Mouse (Mus musculus) large intestine, adult 2 months (tissue): ENCODE measurements at regions not wholly inside any gene's neighbourhood (a gene's known extent, or its start where the extent isn't known, plus 50 kb on each side); places are given as distances from the start of the nearest gene placed in this dataset.

Experiments
- DNase-seq: peaks from one replicate; pipeline ENCODE4 v3.0.0-alpha.2; 2012; ENCODE audit warnings: low read depth, low spot score
- WGBS: fragments of 180-500 bp; shearing (Covaris S2); methylation state at CpG from one replicate; pipeline ENCODE4 v1.1.7; 2018; 5-methylcytosine and 5-hydroxymethylcytosine counted together

DNA sequence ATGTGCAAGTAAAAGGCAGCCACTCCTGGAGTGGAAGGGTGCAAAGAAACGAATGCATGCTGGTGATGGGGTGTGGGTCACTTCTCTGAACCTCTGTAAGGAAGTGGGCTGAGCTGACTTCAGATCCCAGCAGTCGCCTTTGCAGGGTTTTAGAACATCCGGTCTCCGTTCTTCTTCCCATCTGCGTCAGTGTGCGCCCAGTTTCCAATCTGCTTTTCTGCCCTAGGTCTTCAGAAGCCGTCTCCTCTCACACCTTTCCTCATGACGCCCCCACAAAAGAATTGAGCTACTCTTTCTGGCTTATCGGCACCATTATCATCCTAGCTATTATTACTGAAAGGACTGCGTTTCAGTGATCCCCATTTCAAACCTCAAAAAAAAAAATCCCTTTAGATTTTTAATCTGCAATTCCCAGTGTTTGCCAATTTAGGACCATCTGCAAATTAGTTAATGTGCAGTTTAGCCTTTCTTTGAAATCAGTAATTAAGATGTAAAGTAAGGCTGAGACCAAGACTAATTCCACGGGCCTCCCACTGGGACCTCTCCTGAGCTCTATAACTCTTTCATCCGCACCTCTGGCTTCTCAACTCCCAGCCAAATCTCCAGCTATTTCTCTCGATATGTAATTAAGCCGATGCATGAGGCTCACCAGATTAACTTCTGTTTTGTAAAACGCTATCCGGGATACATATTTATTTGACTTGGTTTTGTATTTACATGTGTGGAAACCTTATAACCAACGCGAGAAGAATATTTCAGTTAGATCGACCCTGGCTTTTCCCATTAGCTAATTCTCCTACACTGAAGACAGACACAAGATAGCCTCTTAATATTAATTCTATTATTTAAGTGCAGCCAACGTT is 185.7 kb upstream of the Ednrb start:
- 77% methylated on average over 20 of the region's 20 CpGs for WGBS
- no peak for DNase-seq

DNA sequence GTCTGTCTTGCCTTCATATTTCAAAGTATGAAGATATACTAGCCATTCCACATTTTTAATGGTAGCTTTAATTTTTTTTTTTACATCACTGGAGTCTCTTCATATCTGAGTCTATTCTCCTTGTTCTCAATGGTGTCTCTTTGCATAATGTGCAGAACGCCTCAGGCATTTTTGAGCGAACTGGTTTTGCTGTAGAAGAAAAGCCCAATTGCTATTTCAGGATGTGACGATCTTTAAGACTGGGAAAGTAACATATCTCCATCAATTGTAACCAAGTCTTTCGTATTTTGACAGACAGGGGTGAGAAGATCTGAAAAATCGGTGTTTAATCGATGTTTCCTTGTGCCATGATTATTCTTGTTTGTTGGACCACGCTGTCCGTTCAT is 183.7 kb upstream of the Ednrb start:
- WGBS: 94% methylated on average over 8 of the region's 8 CpGs

DNA sequence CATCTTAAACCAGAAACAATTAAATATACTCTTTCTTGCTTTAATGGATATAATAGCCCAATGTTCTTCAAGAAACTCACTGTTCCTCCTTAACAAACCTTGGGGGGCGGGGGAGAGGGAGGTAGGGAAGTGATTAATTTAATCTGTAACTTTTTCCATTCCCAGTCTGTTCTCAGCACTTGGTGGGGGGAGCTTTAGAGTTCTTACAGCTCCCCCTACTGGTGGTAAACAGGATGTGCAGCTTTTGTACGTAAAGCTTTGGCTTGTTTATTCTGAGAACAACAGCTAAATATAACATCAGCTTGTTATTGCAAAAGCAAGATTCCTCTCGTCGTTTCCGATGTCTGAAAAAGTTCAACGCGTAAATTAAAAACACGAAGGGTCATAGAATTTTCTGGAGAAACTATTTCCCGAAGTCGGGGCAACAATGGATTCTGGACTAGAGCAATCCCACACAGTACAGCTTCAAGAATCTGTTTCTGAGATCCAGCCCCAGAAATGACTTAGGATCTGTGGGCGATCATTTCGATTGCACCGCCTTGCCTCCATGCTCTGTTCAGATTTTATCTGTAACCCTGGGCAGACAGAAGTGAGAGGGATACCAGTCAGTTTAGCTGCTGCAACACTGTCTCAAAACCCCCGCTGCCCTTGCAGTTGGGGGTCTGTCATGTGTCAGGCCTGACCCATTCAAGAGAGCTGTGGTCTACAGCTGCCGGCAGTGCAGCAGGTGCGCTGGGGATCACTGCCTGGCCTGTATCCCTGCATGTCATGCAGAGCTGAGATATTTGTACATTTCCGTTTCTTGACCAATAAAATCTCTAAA is 183.1 kb upstream of the Ednrb start:
- WGBS: 29% methylated on average over 17 of the region's 17 CpGs
- DNase-seq: no peak

More for the DNA sequence above, 183.7 kb upstream of the Ednrb start:
- DNase-seq: no peak

DNA sequence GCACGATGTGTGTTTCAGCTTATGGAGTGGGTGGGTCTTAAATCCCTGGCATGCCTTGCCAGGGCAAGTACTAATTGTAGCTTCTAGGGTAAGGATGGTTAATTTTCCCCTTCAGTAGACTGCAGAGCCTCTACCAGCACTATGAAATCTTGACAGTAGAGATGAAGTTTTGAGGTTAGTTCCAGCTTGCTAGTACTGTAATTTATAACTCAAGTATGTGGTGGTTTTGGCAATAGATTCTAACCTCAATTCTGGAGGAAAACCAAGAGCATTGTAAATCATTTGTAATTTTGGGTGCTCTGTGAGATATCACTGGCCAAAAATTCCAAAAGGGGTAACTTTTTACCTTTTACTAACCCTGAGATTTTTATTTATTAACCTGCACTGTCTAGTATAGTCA is 164.3 kb upstream of the Ednrb start:
- 84% methylated on average over 1 of the region's 1 CpGs for WGBS
- DNase-seq: no peak

DNA sequence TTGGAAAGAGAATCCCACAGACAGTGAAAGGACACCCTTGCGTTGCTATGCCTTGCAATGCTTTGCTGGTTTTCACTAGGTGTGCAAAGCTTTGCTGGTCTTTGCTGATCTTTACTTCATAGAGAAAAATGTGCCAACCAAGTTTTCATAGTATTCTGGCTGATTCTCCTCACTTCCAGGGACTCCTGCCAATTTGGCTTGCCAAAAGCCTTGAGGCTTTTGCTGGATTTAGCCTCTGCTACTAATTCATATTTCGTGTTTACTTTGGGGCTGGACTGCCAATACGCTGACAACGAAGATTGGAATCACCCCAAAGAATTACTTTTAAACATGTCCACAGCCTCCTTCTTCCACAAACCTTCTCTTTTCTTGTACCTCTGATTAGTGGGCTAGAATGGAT is 162.2 kb upstream of the Ednrb start:
- no peak for DNase-seq
- WGBS: 64% methylated on average over 4 of the region's 4 CpGs

DNA sequence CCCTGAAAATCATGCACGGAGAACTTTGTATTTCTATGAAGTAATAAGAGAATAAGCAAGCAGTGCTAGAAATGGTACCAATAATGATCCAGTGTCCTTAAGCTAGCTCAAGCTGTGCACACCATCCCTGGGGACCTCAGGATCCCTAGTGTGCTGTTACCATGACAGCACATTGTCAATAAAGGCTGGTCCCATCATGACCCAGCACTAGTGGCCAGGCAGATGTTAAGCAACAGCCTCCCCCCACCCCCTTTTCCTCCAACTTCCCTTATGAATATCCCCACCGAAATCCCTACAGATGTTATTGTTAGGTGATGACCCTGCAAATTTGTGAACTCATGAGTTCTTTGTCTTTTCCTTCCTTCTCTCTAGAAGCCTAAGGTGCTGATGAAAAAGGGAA is 160.9 kb upstream of the Ednrb start:
- WGBS: 81% methylated on average over 2 of the region's 2 CpGs
- DNase-seq: no peak

DNA sequence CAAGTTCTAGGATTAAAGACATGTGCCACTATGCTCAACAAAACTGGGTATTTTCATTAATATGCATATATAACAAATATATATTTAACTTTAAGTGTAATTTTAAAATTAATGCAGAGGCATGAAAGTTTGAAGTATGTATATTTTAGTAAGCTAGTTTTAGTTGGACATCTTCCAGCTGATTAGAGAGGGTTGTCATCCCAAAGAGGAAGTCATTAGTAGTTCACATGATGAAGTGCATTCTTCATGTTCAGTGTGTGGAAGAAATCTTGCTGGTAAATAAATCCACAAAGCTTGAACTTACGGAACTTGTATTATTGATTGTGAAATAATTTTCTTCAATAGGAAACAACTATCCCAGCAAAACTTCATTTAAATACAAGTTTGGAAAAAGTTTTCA is 158.2 kb upstream of the Ednrb start:
- DNase-seq: no peak
- WGBS: 78% methylated on average over 1 of the region's 1 CpGs

DNA sequence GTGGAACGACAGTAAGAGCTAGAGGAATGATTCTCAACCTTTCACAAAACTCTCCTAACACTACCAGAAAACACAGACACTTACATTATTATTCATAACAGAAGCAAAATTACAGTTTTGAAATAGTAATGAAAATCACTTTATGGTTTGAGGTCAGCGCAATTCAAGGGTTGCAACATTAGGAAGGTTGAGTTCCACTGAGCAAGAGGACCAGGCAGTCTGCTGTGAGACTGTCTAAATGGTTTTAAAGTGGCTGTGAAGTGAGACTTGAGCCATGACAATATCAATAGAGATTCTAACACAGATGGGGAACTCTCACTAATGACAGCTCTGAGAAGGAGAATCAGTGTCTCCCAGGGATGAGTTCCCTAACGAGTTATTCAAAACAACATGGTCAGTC is 146.2 kb upstream of the Ednrb start:
- DNase-seq: no peak
- 78% methylated on average over 3 of the region's 3 CpGs for WGBS

DNA sequence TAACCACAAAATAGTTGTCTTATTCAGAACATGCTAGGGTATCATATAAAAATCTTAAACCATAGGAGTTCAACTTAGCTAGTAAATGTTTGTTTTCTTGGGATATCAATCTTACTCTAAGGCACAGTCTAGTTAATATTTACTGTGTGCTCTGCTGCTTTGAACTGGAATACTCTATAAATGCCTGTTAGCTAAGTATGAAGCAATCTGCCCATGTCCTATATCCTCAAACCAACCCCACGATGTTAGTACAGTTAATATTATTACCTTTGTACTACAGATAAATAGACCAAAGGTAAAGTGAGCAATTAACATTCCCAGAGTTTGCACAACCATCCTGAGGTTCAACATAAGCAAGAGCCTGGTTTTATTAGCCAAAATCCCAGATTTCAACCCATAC is 145.7 kb upstream of the Ednrb start:
- WGBS: 30% methylated on average over 1 of the region's 1 CpGs
- no peak for DNase-seq

DNA sequence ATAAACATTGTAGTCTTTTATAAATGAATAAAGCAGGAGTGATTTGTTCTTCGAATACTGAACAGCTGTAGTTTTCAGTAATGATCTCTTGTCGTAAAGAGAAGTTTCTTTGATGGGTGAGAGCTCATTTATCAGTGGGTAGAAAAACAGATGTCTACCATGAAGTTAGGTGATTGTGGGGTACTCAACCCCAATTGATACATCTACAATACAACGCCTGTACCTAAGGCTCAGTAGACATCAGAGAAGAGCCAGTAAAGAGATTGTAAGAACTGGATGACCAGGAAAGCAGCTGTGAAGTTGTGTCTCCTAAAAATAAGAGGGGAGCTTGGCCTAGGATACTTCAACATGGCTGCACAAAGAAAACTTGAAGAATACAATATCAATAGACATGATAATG is 143.1 kb upstream of the Ednrb start:
- 87% methylated on average over 3 of the region's 3 CpGs for WGBS
- DNase-seq: no peak

DNA sequence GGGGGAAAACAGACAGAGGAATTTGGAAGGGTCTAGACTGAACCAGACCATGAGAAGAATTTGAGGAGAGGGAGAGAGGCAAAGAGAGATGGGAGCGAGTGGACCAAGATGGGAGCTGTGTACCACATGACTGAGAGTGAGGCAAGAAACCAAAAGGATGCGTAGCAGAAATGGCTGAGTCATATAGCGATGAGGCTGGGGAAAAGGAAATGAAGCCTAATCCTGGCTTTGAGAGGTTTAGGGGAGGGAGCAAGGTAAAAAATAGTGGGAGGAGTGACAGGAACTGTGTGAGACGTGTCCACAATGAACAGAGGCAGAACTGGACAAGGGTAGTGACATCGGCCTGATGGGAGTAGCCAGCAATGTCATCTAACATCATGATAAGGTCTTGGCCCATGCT is 140.1 kb upstream of the Ednrb start:
- WGBS: 89% methylated on average over 5 of the region's 5 CpGs

DNA sequence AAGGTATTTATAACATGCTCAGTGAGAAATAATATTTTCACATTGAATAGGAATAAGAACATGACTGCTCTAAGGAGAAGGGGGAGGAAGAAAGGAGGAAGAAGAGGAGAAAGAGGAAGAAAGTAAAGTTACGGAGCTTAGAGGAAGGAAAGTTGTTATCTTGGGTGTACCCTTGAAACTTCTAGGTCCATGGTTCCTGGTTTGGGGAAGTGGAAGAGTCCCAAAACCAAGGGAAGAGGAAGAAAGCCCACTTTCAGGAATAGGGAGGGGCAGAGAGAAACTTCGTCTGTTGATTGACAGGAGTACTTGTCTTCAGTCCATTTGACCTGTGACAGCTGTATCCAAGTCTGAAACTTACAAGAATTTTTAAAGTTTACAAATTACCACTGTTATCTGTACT is 134.6 kb upstream of the Ednrb start:
- DNase-seq: no peak
- 84% methylated on average over 2 of the region's 2 CpGs for WGBS

More for the DNA sequence above, 140.1 kb upstream of the Ednrb start:
- DNase-seq: no peak

DNA sequence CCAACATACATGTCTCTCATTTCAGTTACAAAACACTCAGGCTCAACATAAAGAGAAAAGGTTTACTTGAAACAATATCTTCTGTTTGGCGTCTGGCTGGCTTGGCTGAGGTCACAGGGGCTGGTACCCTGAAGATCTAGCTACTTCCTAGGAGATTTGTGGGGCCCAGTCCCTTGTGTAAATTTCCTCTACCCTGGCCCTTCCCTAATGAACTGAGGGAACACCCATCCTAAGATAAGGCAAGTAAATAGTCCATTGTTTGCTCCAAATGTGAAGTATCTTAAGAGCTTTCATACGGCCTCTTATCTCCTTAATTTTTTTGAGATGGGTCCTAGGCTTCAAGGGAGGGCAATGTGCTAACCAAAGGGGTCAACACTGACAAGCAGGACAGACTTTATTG is 133.6 kb upstream of the Ednrb start:
- WGBS: 29% methylated on average over 2 of the region's 2 CpGs
- DNase-seq: no peak

DNA sequence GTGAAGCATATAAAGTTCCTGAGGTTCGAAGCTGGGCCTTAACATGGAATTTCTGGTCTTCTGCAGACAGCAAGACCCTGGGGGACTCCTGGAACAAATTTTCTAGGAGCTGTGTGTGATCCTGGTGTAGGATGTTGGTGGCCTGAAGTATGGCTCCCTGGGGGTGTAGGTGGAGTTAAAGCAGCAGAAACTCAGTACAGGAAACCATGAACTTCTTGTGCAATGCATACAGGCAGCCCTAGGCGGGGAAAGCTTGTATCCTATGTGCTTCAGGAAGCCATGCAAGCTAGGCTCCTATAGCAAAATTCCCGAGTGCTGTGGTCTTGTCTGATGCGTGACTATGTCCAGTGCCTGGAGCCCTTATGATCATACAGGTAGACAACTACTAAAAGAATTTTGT is 129.8 kb upstream of the Ednrb start:
- 87% methylated on average over 4 of the region's 4 CpGs for WGBS
- no peak for DNase-seq

DNA sequence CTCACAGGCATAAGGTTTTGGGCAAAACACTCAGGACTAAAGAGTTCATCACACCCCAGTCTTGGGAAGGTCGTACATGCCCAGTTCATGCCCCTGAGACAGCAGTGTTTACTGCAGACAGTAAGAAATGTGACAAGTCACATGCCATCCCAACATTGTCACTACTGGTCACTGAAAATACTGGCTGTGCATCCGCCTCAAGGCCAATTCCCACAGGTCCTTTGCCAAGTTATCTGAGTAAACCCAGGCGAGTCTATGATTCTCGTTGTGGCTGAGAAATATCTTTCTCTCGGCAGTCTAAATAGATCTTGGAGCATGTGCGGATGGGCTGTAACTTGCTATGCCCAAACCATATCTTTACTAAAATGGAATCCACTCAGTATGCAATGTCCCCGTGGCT is 128.9 kb upstream of the Ednrb start:
- 63% methylated on average over 7 of the region's 7 CpGs for WGBS
- DNase-seq: no peak

DNA sequence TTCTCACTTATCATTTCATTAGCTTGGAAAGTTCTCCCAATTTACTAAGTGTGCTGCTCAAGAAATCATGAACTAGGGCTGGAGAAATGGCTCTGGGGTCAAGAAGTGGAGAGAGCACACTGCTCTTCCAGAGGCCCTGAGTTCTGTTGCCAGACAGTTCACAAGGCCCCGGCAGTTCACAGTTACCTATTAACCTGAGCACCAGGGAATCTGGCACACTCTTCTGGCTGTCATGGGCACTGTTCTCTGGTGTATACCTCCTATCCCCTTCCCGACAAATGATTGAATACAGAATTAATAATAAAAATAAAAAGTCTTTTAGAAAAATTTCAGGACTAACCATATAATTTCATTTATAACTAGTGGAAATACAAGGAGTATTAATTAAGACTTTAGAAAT is 125.1 kb upstream of the Ednrb start:
- no peak for DNase-seq
- 29% methylated on average over 2 of the region's 2 CpGs for WGBS

DNA sequence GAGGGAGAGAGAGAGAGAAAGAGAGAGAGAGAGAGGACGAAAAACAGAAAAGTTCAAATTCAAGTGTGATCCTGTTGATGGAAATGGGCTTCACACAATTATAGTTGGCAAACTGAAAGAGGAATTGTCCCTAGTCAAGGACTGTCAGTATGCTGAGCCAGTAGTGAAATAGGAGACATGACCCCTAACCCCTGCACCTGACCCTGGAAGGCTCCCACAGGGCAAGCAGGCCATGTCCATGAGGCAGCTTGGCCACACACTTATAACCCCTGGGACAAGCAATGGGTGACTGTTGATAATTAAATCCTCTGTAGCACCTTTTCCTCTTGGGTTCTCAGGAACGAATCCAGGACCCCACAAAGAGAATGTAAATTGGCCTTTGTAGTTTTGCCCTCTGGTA is 122.1 kb upstream of the Ednrb start:
- 84% methylated on average over 2 of the region's 2 CpGs for WGBS
- DNase-seq: no peak

DNA sequence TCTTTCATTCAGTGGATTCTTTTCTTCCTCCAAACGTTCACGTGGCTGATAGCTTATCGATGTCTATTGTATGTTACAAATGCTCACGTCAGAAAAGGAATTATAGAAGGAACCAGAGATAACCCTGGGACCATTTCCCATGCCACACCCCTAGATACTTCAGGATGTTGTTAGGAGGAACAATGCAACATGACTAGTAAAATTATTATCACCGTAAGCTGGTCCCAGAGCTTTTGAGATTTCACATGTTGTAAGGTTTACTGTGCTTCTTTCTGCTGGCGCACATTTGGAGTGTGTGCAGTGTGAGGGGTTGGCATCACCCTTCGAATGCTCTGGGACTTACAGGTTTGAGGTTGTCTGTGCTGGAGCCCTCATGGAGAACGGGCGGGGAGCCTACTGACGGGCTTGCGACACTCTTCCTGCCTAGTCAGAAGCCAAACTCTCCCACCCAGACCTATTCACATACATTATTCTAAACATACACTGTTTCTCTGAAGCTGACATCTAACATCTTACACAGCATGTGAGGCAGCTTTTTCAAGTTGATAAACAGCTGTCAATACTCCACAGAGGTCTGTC is 118.2 kb upstream of the Ednrb start:
- WGBS: 48% methylated on average over 11 of the region's 11 CpGs
- no peak for DNase-seq

DNA sequence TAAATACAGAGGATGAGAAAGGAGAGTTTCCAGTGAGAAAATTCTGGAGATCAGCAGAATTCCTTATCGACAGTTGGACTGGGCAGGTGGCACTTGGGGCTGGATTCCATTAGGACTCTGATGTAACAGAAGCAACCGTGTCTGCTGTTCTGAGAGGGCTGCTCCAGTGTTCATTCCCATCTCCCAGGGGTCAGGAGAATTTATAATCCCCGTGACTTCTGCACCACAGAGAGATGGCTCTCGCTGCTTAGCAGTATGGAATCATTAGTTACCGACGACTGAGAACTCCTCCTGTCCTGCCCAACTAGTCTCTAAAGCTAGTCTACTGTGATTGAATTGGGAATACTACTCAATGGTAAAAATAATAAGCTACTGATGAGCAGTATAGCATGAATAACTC is 107.7 kb upstream of the Ednrb start:
- 88% methylated on average over 6 of the region's 6 CpGs for whole genome bisulfite sequencing
- no peak for DNase-seq

DNA sequence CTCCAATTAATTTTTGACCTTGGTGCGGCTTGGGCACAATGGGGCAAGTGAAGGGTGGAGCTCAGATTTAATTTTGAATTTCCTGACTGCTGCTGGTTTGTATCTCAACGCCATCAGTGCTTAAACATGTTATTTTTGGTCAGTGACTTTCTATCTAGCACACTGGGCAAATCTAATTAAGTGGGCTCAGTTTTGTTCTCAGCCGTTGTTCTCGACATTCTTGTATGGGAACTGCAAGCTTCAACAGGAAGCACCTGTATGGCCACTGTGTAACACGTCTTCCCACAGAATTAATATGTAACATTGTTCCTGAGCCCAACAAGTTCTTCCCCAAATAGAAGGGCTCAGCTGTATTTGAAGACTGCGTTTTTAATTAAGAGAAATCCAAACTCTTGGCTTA is 105.7 kb upstream of the Ednrb start:
- 67% methylated on average over 6 of the region's 6 CpGs for WGBS
- DNase-seq: no peak
